Mouse (Mus musculus): ENCODE measurements around the gene Hebp1. TPM values are rescaled to one million over a fixed set of nuclear protein-coding genes. Genes with fewer than 3 reads are reported as not detected.

Hebp1 gene
- polyA plus RNA-seq, 1 experiment from 2014 or later, result 5.5 TPM

GRCm38 (mm10) chr6:135191906-135192305, 5.9 kb downstream of the Hebp1 start:
- no peaks in the 10 kb centered on the region for H3K9me3 ChIP-seq (replicated peaks; ENCODE audit: control insufficient read depth, low read length, poor library complexity, severe bottlenecking)
- ATAC-seq, result no peak
- H3K27me3 ChIP-seq (ENCODE audit: control insufficient read depth, insufficient read depth, low read depth, low read length), result no peaks in the 10 kb centered on the region
- H3K4me2 ChIP-seq (ENCODE audit: low read length), result no peak overlapping the region
- no peaks in the 10 kb centered on the region for H3K36me3 ChIP-seq (ENCODE audit: control insufficient read depth, insufficient read depth, low read length)
- no peak overlapping the region for H3K4me3 ChIP-seq (ENCODE audit: low read depth, low read length)
- H3K4me1 ChIP-seq (ENCODE audit: control insufficient read depth, insufficient read depth, low read length), result no peaks in the 10 kb centered on the region
- 83% methylated on average over 1 of the region's 1 CpGs for WGBS
- H3K27ac ChIP-seq (ENCODE audit: low read length), result no peak overlapping the region
- H3K9ac ChIP-seq (ENCODE audit: low read depth, low read length), result no peak overlapping the region

GRCm38 (mm10) chr6:135190122-135190521, 7.7 kb downstream of the Hebp1 start:
- WGBS, result 41% methylated on average over 6 of the region's 6 CpGs
- H3K4me3 ChIP-seq (ENCODE audit: low read depth, low read length), result no peak overlapping the region
- H3K36me3 ChIP-seq (ENCODE audit: control insufficient read depth, insufficient read depth, low read length), result no peaks in the 10 kb centered on the region
- no peak overlapping the region for H3K4me2 ChIP-seq (ENCODE audit: low read length)
- H3K9me3 ChIP-seq (replicated peaks; ENCODE audit: control insufficient read depth, low read length, poor library complexity, severe bottlenecking), result no peaks in the 10 kb centered on the region
- no peaks in the 10 kb centered on the region for H3K4me1 ChIP-seq (ENCODE audit: control insufficient read depth, insufficient read depth, low read length)
- H3K27me3 ChIP-seq (ENCODE audit: control insufficient read depth, insufficient read depth, low read depth, low read length), result no peaks in the 10 kb centered on the region
- no peak for ATAC-seq
- no peak overlapping the region for H3K9ac ChIP-seq (ENCODE audit: low read depth, low read length)
- no peak overlapping the region for H3K27ac ChIP-seq (ENCODE audit: low read length)

DNA sequence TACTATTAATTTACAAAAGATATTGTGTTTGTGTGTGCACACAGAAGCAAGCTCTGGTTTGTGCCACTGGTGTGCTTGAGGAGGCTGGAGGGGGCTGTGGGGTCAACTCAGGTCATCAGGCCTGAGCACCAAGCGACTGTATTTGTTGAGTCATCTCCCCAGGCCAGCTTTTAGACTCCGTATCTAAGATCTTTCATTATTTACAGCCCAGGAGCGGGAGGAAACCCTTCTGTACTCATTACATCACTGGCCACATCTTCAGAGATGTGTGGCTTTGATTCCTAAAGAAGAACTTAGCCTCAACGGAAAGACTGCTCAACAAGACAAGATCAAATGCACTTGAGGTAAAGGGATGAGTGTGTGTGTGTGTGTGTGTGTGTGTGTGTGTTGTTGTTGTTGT, 9.2 kb downstream of the Hebp1 start:
- Histone ChIP-seq H3K27me3 (ENCODE audit: control insufficient read depth, insufficient read depth, low read depth, low read length) (no peaks in the 10 kb centered on the region), H3K9me3 (replicated peaks; ENCODE audit: control insufficient read depth, low read length, poor library complexity, severe bottlenecking) (no peaks in the 10 kb centered on the region), H3K4me3 (ENCODE audit: low read depth, low read length) (no peak overlapping the region), H3K4me2 (ENCODE audit: low read length) (no peak overlapping the region), H3K36me3 (ENCODE audit: control insufficient read depth, insufficient read depth, low read length) (no peaks in the 10 kb centered on the region), H3K27ac (ENCODE audit: low read length) (no peak overlapping the region), H3K4me1 (ENCODE audit: control insufficient read depth, insufficient read depth, low read length) (no peaks in the 10 kb centered on the region), H3K9ac (ENCODE audit: low read depth, low read length) (no peak overlapping the region)
- ATAC-seq, result no peak
- 75% methylated on average over 4 of the region's 4 CpGs for WGBS

DNA sequence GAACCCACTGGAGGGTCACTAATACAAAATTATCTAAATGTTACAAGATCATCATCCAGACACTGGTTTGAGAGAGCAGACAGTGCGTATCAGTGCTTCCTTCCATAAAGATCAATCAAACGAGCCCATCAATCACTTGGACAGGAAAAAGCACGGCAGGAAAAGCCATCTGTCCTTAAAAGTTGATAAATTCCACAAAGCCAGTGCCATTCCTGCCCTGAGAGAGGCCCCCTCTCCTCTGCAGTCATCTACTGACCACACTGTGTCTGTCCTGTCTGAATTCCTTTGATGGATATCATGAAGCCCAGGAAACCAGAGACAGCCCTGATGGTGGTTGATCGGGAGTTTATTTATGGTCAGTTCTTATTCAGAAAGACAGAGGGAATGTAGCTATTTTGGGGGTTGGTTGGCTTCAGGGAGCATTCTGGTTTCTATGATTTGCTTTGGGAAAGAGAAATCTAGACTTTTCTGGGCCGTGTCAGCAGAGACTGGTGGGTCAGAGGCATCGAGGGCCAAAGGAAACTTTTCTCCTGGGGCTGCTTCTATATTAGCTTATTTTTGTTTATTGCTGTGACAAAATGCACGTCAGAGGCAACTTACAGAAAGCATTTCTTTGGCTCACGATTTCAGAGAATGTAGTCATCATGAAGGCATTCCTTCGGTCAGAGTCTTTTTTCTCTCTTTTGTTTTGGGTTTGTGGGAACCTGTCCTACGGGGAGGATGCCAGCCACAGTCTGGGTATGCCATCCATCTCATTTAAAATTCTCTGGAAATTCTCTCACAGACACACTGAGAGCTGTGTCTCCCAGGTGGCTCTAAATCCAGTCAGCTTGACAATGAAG, 10.5 kb downstream of the Hebp1 start:
- 76% methylated on average over 10 of the region's 10 CpGs for WGBS
- no peaks in the 10 kb centered on the region for H3K27me3 ChIP-seq (ENCODE audit: control insufficient read depth, insufficient read depth, low read depth, low read length)
- H3K36me3 ChIP-seq (ENCODE audit: control insufficient read depth, insufficient read depth, low read length), result no peaks in the 10 kb centered on the region
- no peak for ATAC-seq
- H3K4me1 ChIP-seq (ENCODE audit: control insufficient read depth, insufficient read depth, low read length), result no peaks in the 10 kb centered on the region
- H3K4me3 ChIP-seq (ENCODE audit: low read depth, low read length), result no peak overlapping the region
- H3K9me3 ChIP-seq (replicated peaks; ENCODE audit: control insufficient read depth, low read length, poor library complexity, severe bottlenecking), result no peaks in the 10 kb centered on the region
- H3K4me2 ChIP-seq (ENCODE audit: low read length), result no peak overlapping the region
- H3K9ac ChIP-seq (ENCODE audit: low read depth, low read length), result no peak overlapping the region
- H3K27ac ChIP-seq (ENCODE audit: low read length), result no peak overlapping the region

- no peak overlapping the region for H3K4me2 ChIP-seq (ENCODE audit: low read length)
- no peaks in the 10 kb centered on the region for H3K27me3 ChIP-seq (ENCODE audit: control insufficient read depth, insufficient read depth, low read depth, low read length)
- H3K4me1 ChIP-seq (ENCODE audit: control insufficient read depth, insufficient read depth, low read length), result no peaks in the 10 kb centered on the region; the same call in 1 of the 2 replicates
- no peak overlapping the region for H3K4me3 ChIP-seq (ENCODE audit: low read depth, low read length)
- WGBS, result 53% methylated on average over 8 of the region's 8 CpGs
- H3K9ac ChIP-seq (ENCODE audit: low read depth, low read length), result no peak overlapping the region
- no peaks in the 10 kb centered on the region for H3K9me3 ChIP-seq (replicated peaks; ENCODE audit: control insufficient read depth, low read length, poor library complexity, severe bottlenecking)
- no peaks in the 10 kb centered on the region for H3K36me3 ChIP-seq (ENCODE audit: control insufficient read depth, insufficient read depth, low read length)
- ATAC-seq, result no peak
- no peak overlapping the region for H3K27ac ChIP-seq (ENCODE audit: low read length)
Observed at GRCm38 (mm10) chr6:135183961-135184360, 13.9 kb downstream of the Hebp1 start.

DNA sequence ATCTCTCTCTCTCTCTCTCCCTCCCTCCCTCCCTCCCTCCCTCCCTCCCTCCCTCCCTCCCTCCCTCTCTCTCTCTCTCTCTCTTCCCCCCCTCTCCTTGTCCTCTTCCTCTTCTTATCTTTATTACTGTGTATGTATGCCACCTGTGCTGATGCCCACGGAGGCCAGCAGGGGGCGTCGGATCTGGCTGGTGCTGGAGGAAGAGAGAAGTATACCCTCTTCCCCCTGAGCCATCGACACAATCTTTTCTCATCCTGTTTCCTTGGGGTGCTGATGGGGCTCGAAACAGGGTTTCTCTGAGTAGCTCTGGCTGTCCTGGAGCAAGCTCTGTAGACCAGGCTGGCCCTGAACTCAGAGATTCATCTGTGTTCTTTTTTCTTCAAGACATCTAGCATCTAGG, 14.9 kb downstream of the Hebp1 start:
- Histone ChIP-seq H3K9me3 (replicated peaks; ENCODE audit: control insufficient read depth, low read length, poor library complexity, severe bottlenecking) (no peaks in the 10 kb centered on the region), H3K4me3 (ENCODE audit: low read depth, low read length) (no peak overlapping the region), H3K36me3 (ENCODE audit: control insufficient read depth, insufficient read depth, low read length) (no peaks in the 10 kb centered on the region), H3K27me3 (ENCODE audit: control insufficient read depth, insufficient read depth, low read depth, low read length) (no peaks in the 10 kb centered on the region), H3K4me2 (ENCODE audit: low read length) (no peak overlapping the region), H3K27ac (ENCODE audit: low read length) (no peak overlapping the region), H3K9ac (ENCODE audit: low read depth, low read length) (no peak overlapping the region), H3K4me1 (ENCODE audit: control insufficient read depth, insufficient read depth, low read length) (no peaks in the 10 kb centered on the region; the same call in 1 of the 2 replicates)
- ATAC-seq, result no peak
- 65% methylated on average over 5 of the region's 5 CpGs for WGBS

GRCm38 (mm10) chr6:135178599-135178998, 19.2 kb downstream of the Hebp1 start:
- 66% methylated on average over 3 of the region's 3 CpGs for WGBS
- Histone ChIP-seq H3K9ac (ENCODE audit: low read depth, low read length) (no peak overlapping the region), H3K4me1 (ENCODE audit: control insufficient read depth, insufficient read depth, low read length) (no peaks in the 10 kb centered on the region; the same call in 1 of the 2 replicates), H3K9me3 (replicated peaks; ENCODE audit: control insufficient read depth, low read length, poor library complexity, severe bottlenecking) (no peaks in the 10 kb centered on the region), H3K27ac (ENCODE audit: low read length) (no peak overlapping the region), H3K36me3 (ENCODE audit: control insufficient read depth, insufficient read depth, low read length) (no peaks in the 10 kb centered on the region), H3K4me3 (ENCODE audit: low read depth, low read length) (no peak overlapping the region), H3K27me3 (ENCODE audit: control insufficient read depth, insufficient read depth, low read depth, low read length) (no peaks in the 10 kb centered on the region), H3K4me2 (ENCODE audit: low read length) (no peak overlapping the region)
- ATAC-seq, result no peak

DNA sequence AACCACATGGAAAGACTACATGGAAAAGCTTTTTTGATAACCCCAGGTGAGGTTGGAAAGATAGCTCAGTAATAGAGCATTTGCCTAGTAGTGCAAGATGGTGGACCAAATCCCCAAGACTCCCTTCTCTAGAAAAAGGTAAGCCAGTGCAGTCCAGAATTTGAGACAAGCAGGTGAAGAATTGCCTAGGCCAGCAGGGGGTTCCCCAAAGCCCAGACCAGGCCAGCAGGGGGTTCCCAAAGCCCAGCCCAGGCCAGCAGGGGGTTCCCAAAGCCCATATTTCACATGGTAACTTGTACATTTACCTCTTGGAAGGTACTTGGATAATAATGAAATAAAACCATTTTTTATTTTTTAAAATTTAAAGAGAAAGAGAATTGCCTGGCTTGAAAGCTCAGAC, 20.6 kb downstream of the Hebp1 start:
- no peaks in the 10 kb centered on the region; the same call in 1 of the 2 replicates for H3K4me1 ChIP-seq (ENCODE audit: control insufficient read depth, insufficient read depth, low read length)

GRCm38 (mm10) chr6:135175014-135175413, 22.8 kb downstream of the Hebp1 start:
- 91% methylated on average over 1 of the region's 1 CpGs for WGBS
- Histone ChIP-seq H3K4me1 (ENCODE audit: control insufficient read depth, insufficient read depth, low read length) (no peaks in the 10 kb centered on the region; the same call in 1 of the 2 replicates), H3K4me3 (ENCODE audit: low read depth, low read length) (no peak overlapping the region), H3K27me3 (ENCODE audit: control insufficient read depth, insufficient read depth, low read depth, low read length) (no peaks in the 10 kb centered on the region), H3K4me2 (ENCODE audit: low read length) (no peak overlapping the region), H3K9me3 (replicated peaks; ENCODE audit: control insufficient read depth, low read length, poor library complexity, severe bottlenecking) (no peaks in the 10 kb centered on the region), H3K27ac (ENCODE audit: low read length) (no peak overlapping the region), H3K36me3 (ENCODE audit: control insufficient read depth, insufficient read depth, low read length) (no peaks in the 10 kb centered on the region), H3K9ac (ENCODE audit: low read depth, low read length) (no peak overlapping the region)
- ATAC-seq, result no peak

More for the DNA sequence above, 20.6 kb downstream of the Hebp1 start:
- no peak for ATAC-seq
- Histone ChIP-seq H3K9ac (ENCODE audit: low read depth, low read length) (no peak overlapping the region), H3K4me3 (ENCODE audit: low read depth, low read length) (no peak overlapping the region), H3K36me3 (ENCODE audit: control insufficient read depth, insufficient read depth, low read length) (no peaks in the 10 kb centered on the region), H3K4me2 (ENCODE audit: low read length) (no peak overlapping the region), H3K27me3 (ENCODE audit: control insufficient read depth, insufficient read depth, low read depth, low read length) (no peaks in the 10 kb centered on the region), H3K27ac (ENCODE audit: low read length) (no peak overlapping the region), H3K9me3 (replicated peaks; ENCODE audit: control insufficient read depth, low read length, poor library complexity, severe bottlenecking) (no peaks in the 10 kb centered on the region)
